8 mouse cellular contexts compared by ENCODE assay signal in genomic region chr17:27556315-27557011, GRCm38 (mm10). TPM values are rescaled to one million over a fixed set of nuclear protein-coding genes. Genes with fewer than 3 reads are reported as not detected.
DNase-seq lines count a peak whose midpoint lies in the region; ATAC-seq and TF ChIP-seq lines count a peak whose summit lies in the region.

Gene Hmga1 (plus strand): TSS chr17:27556497.

- no peaks in the 10 kb centered on the region for H3K9me3 ChIP-seq in ES-E14 (ENCODE audit: control insufficient read depth, insufficient read depth, low read depth, low read length)
- no peaks in the 10 kb centered on the region for H3K9me3 ChIP-seq in forebrain, embryonic 11.5 days (ENCODE audit: control insufficient read depth, low read length)
- H3K9me3 ChIP-seq in heart, embryonic 15.5 days (replicated peaks): no peaks in the 10 kb centered on the region
- H3K9me3 ChIP-seq in neural tube, embryonic 14.5 days (ENCODE audit: control insufficient read depth, low read length): no peaks in the 10 kb centered on the region

- no peak for TF ChIP-seq CTCF in thymus, adult 2 months (IDR thresholded peaks at IDR 0.05; ENCODE audit: borderline replicate concordance, control insufficient read depth, extremely low read depth, insufficient read depth, low read length, poor library complexity)

- H3K4me2 ChIP-seq in forebrain, embryonic 11.5 days (ENCODE audit: low read depth, low read length, severe bottlenecking): peak within 1 kb of the TSS; percentile 91
- peak within 1 kb of the TSS; percentile 90 for H3K4me2 ChIP-seq in heart, embryonic 15.5 days
- H3K4me2 ChIP-seq in neural tube, embryonic 14.5 days (ENCODE audit: low read depth, low read length): peak within 1 kb of the TSS; percentile 79

- H3K36me3 ChIP-seq in ES-E14 (ENCODE audit: control insufficient read depth, insufficient read depth, low read length, poor library complexity, severe bottlenecking): peaks cover 19% of the 10 kb centered on the region
- peaks cover 3% of the 10 kb centered on the region; the same call in 1 of the 2 replicates for H3K36me3 ChIP-seq in forebrain, embryonic 11.5 days (ENCODE audit: control insufficient read depth, insufficient read depth, low read length)
- no peaks in the 10 kb centered on the region for H3K36me3 ChIP-seq in heart, embryonic 15.5 days
- H3K36me3 ChIP-seq in neural tube, embryonic 14.5 days (ENCODE audit: control insufficient read depth, insufficient read depth, low read length): no peaks in the 10 kb centered on the region
- H3K36me3 ChIP-seq in thymus, adult 2 months (ENCODE audit: control insufficient read depth, insufficient read depth, low read length): peaks cover 9% of the 10 kb centered on the region

- DNase-seq in ES-E14 (ENCODE audit: low read depth, low spot score): peak; percentile 79
- DNase-seq in c-Kit-positive CD71-negative TER-119-negative erythroid progenitor cells, embryonic 14.5 days (ENCODE audit: low read depth): peak; percentile 81
- peak; percentile 97 for DNase-seq in forebrain, embryonic 11.5 days (ENCODE audit: low spot score)
- DNase-seq in kidney, postnatal 25 days: peak; percentile 88 to 92
- peak; percentile 82 to 83 for DNase-seq in lung, adult 18-20 months
- peak; percentile 92 for DNase-seq in thymus, adult 2 months

- WGBS in forebrain, embryonic 11.5 days: under 1% methylated on average over 77 of the region's 79 CpGs
- WGBS in heart, embryonic 15.5 days: under 1% methylated on average over 79 of the region's 79 CpGs
- under 1% methylated on average over 48 of the region's 79 CpGs for WGBS in neural tube, embryonic 14.5 days
- WGBS in thymus, adult 2 months: under 1% methylated on average over 79 of the region's 79 CpGs

- peak; percentile 78 for ATAC-seq in forebrain, embryonic 11.5 days (replicated peaks; ENCODE audit: low FRiP score)
- peak; percentile 79 for ATAC-seq in heart, embryonic 15.5 days (replicated peaks; ENCODE audit: insufficient number of reproducible peaks, insufficient read depth, low FRiP score, low read depth)
- ATAC-seq in neural tube, embryonic 14.5 days (ENCODE audit: low read depth): peak; percentile 70

- in situ Hi-C loops in ES-E14 (cut with MboI; ENCODE audit: low sequenced_read_pairs in 2 of 2, unreplicated experiment in 2 of 2): no loop called here

- peak within 1 kb of the TSS; percentile 97 for H3K9ac ChIP-seq in ES-E14 (ENCODE audit: insufficient read depth, low read depth, low read length, poor library complexity, severe bottlenecking)
- peak within 1 kb of the TSS; percentile 95 for H3K9ac ChIP-seq in forebrain, embryonic 11.5 days (ENCODE audit: low read length)
- peak within 1 kb of the TSS; percentile 92 for H3K9ac ChIP-seq in heart, embryonic 15.5 days
- H3K9ac ChIP-seq in neural tube, embryonic 14.5 days (replicated peaks; ENCODE audit: low read depth, low read length): peak within 1 kb of the TSS; percentile 93

- no peaks in the 10 kb centered on the region for H3K27me3 ChIP-seq in forebrain, embryonic 11.5 days (ENCODE audit: control insufficient read depth, insufficient read depth, low read length)
- H3K27me3 ChIP-seq in heart, embryonic 15.5 days: no peaks in the 10 kb centered on the region
- peaks cover 3% of the 10 kb centered on the region for H3K27me3 ChIP-seq in neural tube, embryonic 14.5 days (ENCODE audit: control insufficient read depth, insufficient read depth, low read length)
- no peaks in the 10 kb centered on the region for H3K27me3 ChIP-seq in thymus, adult 2 months (ENCODE audit: control insufficient read depth, insufficient read depth, low read length)

- peak within 1 kb of the TSS; percentile 99 for H3K27ac ChIP-seq in ES-E14 (ENCODE audit: insufficient read depth, low read depth, low read length, poor library complexity, severe bottlenecking)
- H3K27ac ChIP-seq in forebrain, embryonic 11.5 days (ENCODE audit: low read depth, low read length): peak within 1 kb of the TSS; percentile 96
- H3K27ac ChIP-seq in heart, embryonic 15.5 days: peak within 1 kb of the TSS; percentile 96
- H3K27ac ChIP-seq in neural tube, embryonic 14.5 days (ENCODE audit: low read depth, low read length): peak within 1 kb of the TSS; percentile 93
- peak within 1 kb of the TSS; percentile 70 for H3K27ac ChIP-seq in thymus, adult 2 months (ENCODE audit: control insufficient read depth, insufficient read depth, low read length)

- peak; percentile 100 for TF ChIP-seq POLR2A in thymus, adult 2 months (IDR thresholded peaks at IDR 0.05; ENCODE audit: control insufficient read depth, extremely low read depth, insufficient read depth, low read length, poor library complexity)

- peak within 1 kb of the TSS; percentile 76 to 87 for H3K4me3 ChIP-seq in ES-E14 (ENCODE audit: insufficient read depth in 1 of 2, low read depth in 1 of 2, low read length in 2 of 2, poor library complexity in 1 of 2, severe bottlenecking in 1 of 2)
- H3K4me3 ChIP-seq in forebrain, embryonic 11.5 days (ENCODE audit: low read depth, low read length): peak within 1 kb of the TSS; percentile 88
- peak within 1 kb of the TSS; percentile 83 for H3K4me3 ChIP-seq in heart, embryonic 15.5 days
- peak within 1 kb of the TSS; percentile 84 for H3K4me3 ChIP-seq in neural tube, embryonic 14.5 days (ENCODE audit: low read depth, low read length)
- peak within 1 kb of the TSS; percentile 55 for H3K4me3 ChIP-seq in thymus, adult 2 months (ENCODE audit: control insufficient read depth, insufficient read depth, low read length)

- H3K4me1 ChIP-seq in ES-E14 (ENCODE audit: control insufficient read depth in 2 of 2, insufficient read depth in 2 of 2, low read length in 2 of 2, poor library complexity in 1 of 2): peaks cover 6 to 24% of the 10 kb centered on the region in 2 experiments
- H3K4me1 ChIP-seq in forebrain, embryonic 11.5 days (replicated peaks; ENCODE audit: control insufficient read depth, insufficient read depth, low read length): peaks cover 14% of the 10 kb centered on the region; the same call in 1 of the 2 replicates
- peaks cover 44% of the 10 kb centered on the region for H3K4me1 ChIP-seq in heart, embryonic 15.5 days (replicated peaks)
- peaks cover 22% of the 10 kb centered on the region for H3K4me1 ChIP-seq in neural tube, embryonic 14.5 days (ENCODE audit: control insufficient read depth, insufficient read depth, low read length)
- H3K4me1 ChIP-seq in thymus, adult 2 months (replicated peaks; ENCODE audit: control insufficient read depth, insufficient read depth, low read length): peaks cover 53% of the 10 kb centered on the region

TF ChIP-seq in ES-E14, 5 proteins besides CTCF, POLR2A, EP300 and RAD21:
- TF ChIP-seq ZNF384 (IDR thresholded peaks at IDR 0.05; ENCODE audit: low read depth, low read length) (no peak), HCFC1 (IDR thresholded peaks at IDR 0.05; ENCODE audit: borderline replicate concordance, insufficient read depth, low read length) (0 out of 2 replicates have a peak, but pooled peaks have one; percentile 45)

RNA-seq across cellular contexts. Expression of gene Hmga1, which starts in this region (rescaled TPM):
- 142 and 175 TPM in 2 replicates for total RNA-seq in ES-E14 (2012; rRNA removed)
- 427 and 461 TPM in 2 replicates for polyA plus RNA-seq in forebrain, embryonic 11.5 days (2014; fragmentation: Nextera tagmentation; extraction: Ambion mirVana)
- 95.0 and 152 TPM in 2 replicates for polyA plus RNA-seq in heart, embryonic 15.5 days (2015; fragmentation: Nextera tagmentation; extraction: Ambion mirVana)
- 129 and 141 TPM in 2 replicates for polyA plus RNA-seq in neural tube, embryonic 14.5 days (2014; fragmentation: Nextera tagmentation; extraction: Ambion mirVana)
- 430 and 578 TPM in 2 replicates for polyA plus RNA-seq in thymus, adult 2 months (2012; rRNA removed)

Comparison
In these comparisons a context has a peak if more than half of its experiments do, and no peak if none do; other contexts are left out.
1. Peak in every context shown above with its lines: DNase-seq, ATAC-seq, H3K4me3 ChIP-seq and H3K27ac ChIP-seq.